Mouse (Mus musculus): ENCODE measurements around the gene Tbc1d7.

Tbc1d7 gene

GRCm38 (mm10) chr13:43193266-43193665, 22.0 kb upstream of the Tbc1d7 start:
- DNase-seq: no peak

- DNase-seq: no peak
Measured at GRCm38 (mm10) chr13:43191741-43192192, 20.5 kb upstream of the Tbc1d7 start.

- no peak for DNase-seq
Measured at GRCm38 (mm10) chr13:43191290-43191689, 20.0 kb upstream of the Tbc1d7 start.

GRCm38 (mm10) chr13:43187736-43188135, 16.4 kb upstream of the Tbc1d7 start:
- no peak for DNase-seq

GRCm38 (mm10) chr13:43183248-43184055, 12.2 kb upstream of the Tbc1d7 start:
- DNase-seq: no peak

- peak; percentile 81 to 91 for DNase-seq
Measured at GRCm38 (mm10) chr13:43182465-43183201, 11.3 kb upstream of the Tbc1d7 start.

GRCm38 (mm10) chr13:43181104-43181503, 9.8 kb upstream of the Tbc1d7 start:
- no peak for DNase-seq

GRCm38 (mm10) chr13:43177317-43177716, 6.0 kb upstream of the Tbc1d7 start:
- no peak for DNase-seq

- DNase-seq: no peak
Measured at GRCm38 (mm10) chr13:43176676-43177075, 5.4 kb upstream of the Tbc1d7 start.

- DNase-seq: peak; percentile 83 to 87
Measured at GRCm38 (mm10) chr13:43173262-43173661, 2.0 kb upstream of the Tbc1d7 start.

GRCm38 (mm10) chr13:43172036-43172713, 874 bp upstream of the Tbc1d7 start:
- DNase-seq: peak in 1 of 2 experiments; percentile 25

- DNase-seq: no peak
Measured at GRCm38 (mm10) chr13:43167721-43168120, 3.6 kb downstream of the Tbc1d7 start.

- no peak for DNase-seq
Measured at GRCm38 (mm10) chr13:43159429-43159828, 11.9 kb downstream of the Tbc1d7 start.

GRCm38 (mm10) chr13:43158281-43158680, 13.0 kb downstream of the Tbc1d7 start:
- no peak for DNase-seq

- no peak for DNase-seq
Measured at GRCm38 (mm10) chr13:43157370-43157769, 13.9 kb downstream of the Tbc1d7 start.

- DNase-seq: no peak
Measured at GRCm38 (mm10) chr13:43152005-43152520, 19.2 kb downstream of the Tbc1d7 start.

- DNase-seq: no peak
Measured at GRCm38 (mm10) chr13:43149661-43150060, 21.6 kb downstream of the Tbc1d7 start.

- no peak for DNase-seq
Measured at GRCm38 (mm10) chr13:43148692-43149091, 22.6 kb downstream of the Tbc1d7 start.

GRCm38 (mm10) chr13:43146515-43147258, 24.6 kb downstream of the Tbc1d7 start:
- DNase-seq: no peak

- no peak for DNase-seq
Measured at GRCm38 (mm10) chr13:43144720-43145418, 26.4 kb downstream of the Tbc1d7 start.

GRCm38 (mm10) chr13:43134468-43134867, 36.8 kb downstream of the Tbc1d7 start:
- peak in 1 of 2 experiments; percentile 14 for DNase-seq

- no peak for DNase-seq
Measured at GRCm38 (mm10) chr13:43133400-43133799, 37.9 kb downstream of the Tbc1d7 start.
